Mouse (Mus musculus) testis, adult 2 months (tissue): ENCODE results near the gene Drd4. TPM values are rescaled to one million over a fixed set of nuclear protein-coding genes. Genes with fewer than 3 reads are reported as not detected.

Experiments
- H3K27ac ChIP-seq: fragments of 200-500 bp; 2 replicates; pipeline ENCODE4 v1.5.1; 2012; ENCODE audit warnings: low read depth, low read length; ENCODE audit not compliant: control insufficient read depth, insufficient read depth
- H3K27me3 ChIP-seq: fragments of 200-500 bp; 2 replicates; pipeline ENCODE4 v1.6.1; 2012; ENCODE audit warnings: mild to moderate bottlenecking, low read length, moderate library complexity; ENCODE audit not compliant: control insufficient read depth, insufficient read depth
- H3K36me3 ChIP-seq: fragments of 200-500 bp; 2 replicates; pipeline ENCODE4 v1.6.1; 2012; ENCODE audit warnings: mild to moderate bottlenecking, low read length; ENCODE audit not compliant: control insufficient read depth, insufficient read depth
- H3K4me1 ChIP-seq: fragments of 200-500 bp; 2 replicates; pipeline ENCODE4 v1.6.1; 2012; ENCODE audit warnings: low read length; ENCODE audit not compliant: control insufficient read depth, insufficient read depth
- H3K4me3 ChIP-seq: fragments of 200-500 bp; 2 replicates; pipeline ENCODE4 v1.5.1; 2012; ENCODE audit warnings: low read depth, mild to moderate bottlenecking, low read length, moderate library complexity, mixed read lengths; ENCODE audit not compliant: control insufficient read depth
- CTCF ChIP-seq: fragments of 200-500 bp; IDR thresholded peaks from 2 replicates; pipeline ENCODE4 v1.5.1; 2012; ENCODE audit warnings: low read depth, mild to moderate bottlenecking, inconsistent platforms, low read length, moderate library complexity; ENCODE audit not compliant: control insufficient read depth, insufficient read depth, insufficient replicate concordance
- POLR2A ChIP-seq: fragments of 200-500 bp; IDR thresholded peaks from 2 replicates; pipeline ENCODE4 v1.6.1; 2012; ENCODE audit warnings: low read depth, mild to moderate bottlenecking, inconsistent platforms, low read length, moderate library complexity; ENCODE audit not compliant: control insufficient read depth
- polyA plus RNA-seq: library from polyadenylated mRNA; depleted of rRNA; stranded (reverse); fragments of >200 nt; gene quantifications from 2 replicates; pipeline ENCODE4 v1.2.3, GENCODE M21; 2012

The Drd4 gene
- polyA plus RNA-seq, 1 experiment: 13.0 TPM

GRCm38 (mm10) chr7:141314416-141314815, 22.6 kb downstream of the Drd4 start:
- H3K27me3 ChIP-seq: no peaks in the 10 kb centered on the region
- H3K4me1 ChIP-seq: no peaks in the 10 kb centered on the region
- H3K36me3 ChIP-seq: peaks cover 3% of the 10 kb centered on the region
- TF ChIP-seq POLR2A (no peak), CTCF (no peak)
- H3K27ac ChIP-seq: no peak overlapping the region
- no peak overlapping the region for H3K4me3 ChIP-seq

- H3K36me3 ChIP-seq: peaks cover 3% of the 10 kb centered on the region
Measured at GRCm38 (mm10) chr7:141315076-141315475, 23.3 kb downstream of the Drd4 start.

GRCm38 (mm10) chr7:141315974-141316373, 24.2 kb downstream of the Drd4 start:
- H3K36me3 ChIP-seq: peaks cover 2% of the 10 kb centered on the region
- H3K4me1 ChIP-seq: no peaks in the 10 kb centered on the region
- H3K27ac ChIP-seq: no peak overlapping the region
- H3K4me3 ChIP-seq: no peak overlapping the region
- H3K27me3 ChIP-seq: no peaks in the 10 kb centered on the region
- TF ChIP-seq POLR2A: no peak
- TF ChIP-seq CTCF: peak; percentile 43; the same call in 1 of the 2 replicates

More at GRCm38 (mm10) chr7:141315076-141315475, 23.3 kb downstream of the Drd4 start:
- TF ChIP-seq POLR2A (no peak), CTCF (no peak)
- Histone ChIP-seq H3K27me3 (no peaks in the 10 kb centered on the region), H3K4me1 (no peaks in the 10 kb centered on the region), H3K27ac (no peak overlapping the region), H3K4me3 (no peak overlapping the region)

DNA sequence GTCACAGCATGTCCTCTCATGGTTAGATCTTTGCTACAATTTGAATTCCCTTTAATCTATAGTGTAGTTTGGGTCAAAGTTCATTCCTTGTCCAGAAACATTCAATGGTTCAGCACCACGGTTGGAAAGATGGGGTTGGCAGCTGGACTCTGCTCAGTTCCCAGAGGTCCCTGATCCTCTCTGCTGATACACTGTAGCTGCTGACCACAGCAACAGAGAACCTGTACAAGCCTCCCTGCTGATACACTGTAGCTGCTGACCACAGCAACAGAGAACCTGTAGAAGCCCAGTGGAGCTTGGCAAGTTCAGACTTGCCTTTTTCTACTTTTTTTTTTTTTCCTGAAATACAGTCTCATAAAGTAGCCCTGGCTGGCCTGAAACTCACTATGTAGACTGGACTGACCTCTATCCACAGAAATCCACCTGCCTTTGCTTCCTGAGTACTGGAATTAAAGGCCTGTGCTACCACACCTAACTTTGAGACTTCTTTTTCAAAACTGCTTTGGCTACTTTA, 25.9 kb downstream of the Drd4 start:
- H3K36me3 ChIP-seq: no peaks in the 10 kb centered on the region; the same call in none of the 2 replicates
- no peaks in the 10 kb centered on the region for H3K27me3 ChIP-seq
- TF ChIP-seq POLR2A (no peak), CTCF (no peak)
- no peak overlapping the region for H3K27ac ChIP-seq
- H3K4me1 ChIP-seq: no peaks in the 10 kb centered on the region
- no peak overlapping the region for H3K4me3 ChIP-seq

GRCm38 (mm10) chr7:141319446-141319845, 27.6 kb downstream of the Drd4 start:
- TF ChIP-seq POLR2A (no peak), CTCF (no peak)
- Histone ChIP-seq H3K4me3 (peak overlapping the region; percentile 47), H3K4me1 (no peaks in the 10 kb centered on the region), H3K27me3 (no peaks in the 10 kb centered on the region), H3K27ac (no peak overlapping the region), H3K36me3 (no peaks in the 10 kb centered on the region; the same call in none of the 2 replicates)

DNA sequence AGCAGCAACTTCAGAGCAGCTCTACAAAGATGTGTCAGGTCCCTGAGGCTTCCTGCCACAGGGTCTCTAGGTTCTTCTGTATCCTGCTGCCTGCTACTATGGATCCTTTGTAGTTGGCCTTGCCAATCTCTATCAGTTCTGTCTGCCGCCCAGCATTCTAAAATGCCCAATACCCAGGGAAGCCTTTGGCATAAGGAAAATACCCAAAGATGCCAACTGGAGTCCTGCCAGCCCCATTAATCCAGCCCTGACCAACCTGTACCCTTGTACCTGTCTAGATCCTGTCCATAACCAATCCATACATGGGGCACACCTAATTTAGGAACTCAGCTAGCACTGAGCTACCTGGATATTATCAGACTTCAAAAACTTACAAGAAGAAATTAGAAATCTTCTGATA, 32.9 kb downstream of the Drd4 start:
- H3K27me3 ChIP-seq: no peaks in the 10 kb centered on the region
- H3K4me1 ChIP-seq: peaks cover 8% of the 10 kb centered on the region
- no peaks in the 10 kb centered on the region; the same call in none of the 2 replicates for H3K36me3 ChIP-seq
- TF ChIP-seq CTCF: no peak
- TF ChIP-seq POLR2A: no peak
- H3K4me3 ChIP-seq: no peak overlapping the region
- no peak overlapping the region for H3K27ac ChIP-seq

DNA sequence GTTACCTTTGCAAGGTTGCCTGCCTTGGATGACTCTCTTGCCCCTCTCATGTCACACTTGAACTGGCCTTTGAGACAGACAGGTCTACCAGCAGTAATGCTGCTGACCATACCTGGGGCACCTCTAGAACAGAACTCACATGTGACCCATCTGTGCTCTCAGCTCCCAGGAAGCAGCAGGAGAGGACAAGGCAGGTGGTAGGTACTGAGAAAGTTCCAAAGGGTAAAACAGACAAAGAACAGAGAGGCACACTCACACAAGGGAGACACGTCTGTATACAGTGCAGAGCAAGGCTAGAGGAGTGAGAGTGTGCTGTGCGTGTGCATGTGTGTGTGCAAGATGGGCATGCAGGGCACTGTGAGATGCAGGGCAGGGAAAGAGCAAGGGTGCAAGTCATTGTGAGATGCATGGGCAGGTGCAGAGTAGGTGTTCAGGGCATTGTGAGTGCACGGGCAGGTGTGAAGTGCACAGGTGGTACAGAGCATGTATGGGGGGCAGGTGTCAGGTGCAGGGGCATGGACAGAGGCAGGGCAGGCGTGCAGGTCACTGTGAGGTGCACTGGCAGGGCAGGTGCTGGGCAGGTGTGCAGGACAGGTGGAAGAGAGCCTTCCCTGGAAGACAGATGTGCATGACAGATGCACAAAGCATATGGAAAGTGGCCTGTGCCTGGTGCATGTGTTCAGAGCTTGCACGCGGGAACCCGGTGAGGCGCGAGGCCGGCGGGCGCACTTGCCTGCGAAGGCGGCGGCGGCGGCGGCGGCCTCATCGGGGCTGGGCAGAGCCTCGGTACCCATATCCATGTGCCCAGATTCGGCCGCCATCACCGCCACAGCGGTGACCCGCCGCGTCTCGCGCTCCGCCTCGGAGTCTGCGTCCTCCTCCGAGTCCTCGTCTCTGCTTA, 35.0 kb downstream of the Drd4 start:
- peaks cover 8% of the 10 kb centered on the region for H3K4me1 ChIP-seq
- peak overlapping the region; percentile 95 for H3K4me3 ChIP-seq
- H3K36me3 ChIP-seq: no peaks in the 10 kb centered on the region
- no peaks in the 10 kb centered on the region for H3K27me3 ChIP-seq
- TF ChIP-seq CTCF (peak; percentile 12; the same call in 1 of the 2 replicates), POLR2A (no peak; the same call in 1 of the 2 replicates)
- H3K27ac ChIP-seq: peak overlapping the region; percentile 42; the same call in 1 of the 2 replicates
